Mouse (Mus musculus) CH12.LX (cell line): ENCODE data around the gene Vmn2r59. TPM values are rescaled to one million over a fixed set of nuclear protein-coding genes. Genes with fewer than 3 reads are reported as not detected.

Experiments used
- polyA plus RNA-seq: library from polyadenylated mRNA; unstranded; fragments of >175 nt; gene quantifications from 2 replicates; pipeline ENCODE4 v1.2.1, GENCODE M21; 2012; ENCODE audit warnings: low read depth; ENCODE audit not compliant: insufficient read length
- total RNA-seq, 2 experiments: library from RNA; depleted of rRNA; stranded (reverse); fragments of 300-350 nt in 1 of 2; fragments of >200 nt in 1 of 2; gene quantifications; 2 replicates each; pipeline ENCODE4 v1.2.3; 2012 to 2014

Gene Vmn2r59
- total and polyA plus RNA-seq, 3 experiments, result not detected

Other genes with a start within 250 kb of the Vmn2r59 start
- gene Vmn2r58, start 186.3 kb downstream of the Vmn2r59 start, total RNA-seq (2012; rRNA removed), result not detected in 2 replicates
- not detected in 2 replicates for gene Vmn2r58, start 186.3 kb downstream of the Vmn2r59 start, total RNA-seq (2014; rRNA removed)
- not detected in 2 replicates for gene Vmn2r58, start 186.3 kb downstream of the Vmn2r59 start, polyA plus RNA-seq
- gene Vmn2r60, start 48.7 kb upstream of the Vmn2r59 start, total RNA-seq (2012; rRNA removed), result 0.04 TPM in 2 replicates
- not detected in 2 replicates for gene Vmn2r60, start 48.7 kb upstream of the Vmn2r59 start, total RNA-seq (2014; rRNA removed)
- 0.01 TPM in 1 of 2 replicates, not detected in the other for gene Vmn2r60, start 48.7 kb upstream of the Vmn2r59 start, polyA plus RNA-seq
- gene Vmn2r61, start 201.0 kb upstream of the Vmn2r59 start, total RNA-seq (2012; rRNA removed), result not detected in 2 replicates
- gene Vmn2r61, start 201.0 kb upstream of the Vmn2r59 start, total RNA-seq (2014; rRNA removed), result not detected in 2 replicates
- gene Vmn2r61, start 201.0 kb upstream of the Vmn2r59 start, polyA plus RNA-seq, result not detected in 2 replicates